Mouse (Mus musculus) brain, embryonic 14.5 days (tissue): ENCODE results near the gene Grap.

Experiments used
- CTCF ChIP-seq: fragments of 200-500 bp; IDR thresholded peaks from 2 replicates; pipeline ENCODE4 v1.5.1; 2012; ENCODE audit warnings: inconsistent platforms, mild to moderate bottlenecking, moderate library complexity, borderline replicate concordance; ENCODE audit not compliant: insufficient read depth, insufficient read length; ENCODE audit errors: extremely low read depth
- POLR2A ChIP-seq: fragments of 200-500 bp; IDR thresholded peaks from 2 replicates; pipeline ENCODE4 v1.6.1; 2012; ENCODE audit warnings: mild to moderate bottlenecking, inconsistent platforms, borderline replicate concordance; ENCODE audit not compliant: poor library complexity, insufficient read depth, insufficient read length, severe bottlenecking; ENCODE audit errors: extremely low read depth

GRCm38 (mm10) chr11:61615686-61616522 is 37.2 kb upstream of the Grap start:
- TF ChIP-seq CTCF (no peak), POLR2A (no peak)
